Mouse (Mus musculus) stomach, embryonic 16.5 days (tissue): ENCODE data around the gene Gm9048. TPM values are rescaled to one million over a fixed set of nuclear protein-coding genes. Genes with fewer than 3 reads are reported as not detected.
"Not testable (repeated sequence)": the region's sequence is repeated elsewhere in the genome, so short reads cannot be mapped to it uniquely, and the experiment has no call there.

Experiments
- ATAC-seq: fragments of 200-750 bp; cut with Nextera tagmentation; 2 replicates; pipeline ENCODE4 v1.8.0; 2017; ENCODE audit warnings: moderate number of reproducible peaks, moderate TSS enrichment; ENCODE audit not compliant: insufficient read depth, low FRiP score
- H3K27ac ChIP-seq: fragments of 300-500 bp; sonication (generic); 2 replicates; pipeline ENCODE4 v1.5.1; 2014; ENCODE audit warnings: low read length
- H3K27me3 ChIP-seq: fragments of 300-500 bp; sonication (generic); 2 replicates; pipeline ENCODE4 v1.6.1; 2014; ENCODE audit warnings: low read length, control low read depth, mixed read lengths; ENCODE audit not compliant: control insufficient read depth, insufficient read depth
- H3K36me3 ChIP-seq: fragments of 300-500 bp; sonication (generic); 2 replicates; pipeline ENCODE4 v1.6.1; 2014; ENCODE audit warnings: low read length; ENCODE audit not compliant: control insufficient read depth, insufficient read depth
- H3K4me1 ChIP-seq: fragments of 300-500 bp; sonication (generic); 2 replicates; pipeline ENCODE4 v1.6.1; 2014; ENCODE audit warnings: low read length, control low read depth, mixed read lengths; ENCODE audit not compliant: control insufficient read depth, insufficient read depth
- H3K4me2 ChIP-seq: fragments of 300-500 bp; sonication (generic); 2 replicates; pipeline ENCODE4 v1.6.1; 2014; ENCODE audit warnings: low read depth, low read length, mixed read lengths
- H3K4me3 ChIP-seq: fragments of 300-500 bp; sonication (generic); replicated peaks from 2 replicates; pipeline ENCODE4 v1.5.1; 2014; ENCODE audit warnings: mild to moderate bottlenecking, low read length
- H3K9ac ChIP-seq: fragments of 300-500 bp; sonication (generic); 2 replicates; pipeline ENCODE4 v1.6.1; 2014; ENCODE audit warnings: low read length
- H3K9me3 ChIP-seq: fragments of 300-500 bp; sonication (generic); replicated peaks from 2 replicates; pipeline ENCODE4 v1.6.1; 2016; ENCODE audit warnings: low read length, control low read depth; ENCODE audit not compliant: control insufficient read depth
- WGBS: fragments of 180-500 bp; shearing (Covaris S2); extraction: QIAGEN DNeasy Blood & Tissue Kit; methylation state at CpG from one replicate; pipeline ENCODE4 v1.1.7; 2014; 5-methylcytosine and 5-hydroxymethylcytosine counted together
- polyA plus RNA-seq: library from polyadenylated mRNA; unstranded; fragments of >200 nt; fragmentation: Nextera tagmentation; extraction: Ambion mirVana; gene quantifications from 2 replicates; pipeline ENCODE4 v1.2.1, GENCODE M21; 2015

Gm9048 gene
- polyA plus RNA-seq, 1 experiment from 2014 or later: not detected

GRCm38 (mm10) chr10:118302133-118302532 lies 46.3 kb downstream of the Gm9048 start:
- H3K36me3 ChIP-seq, H3K9ac ChIP-seq, H3K4me1 ChIP-seq, H3K27ac ChIP-seq, ATAC-seq, H3K4me3 ChIP-seq, H3K9me3 ChIP-seq, H3K4me2 ChIP-seq, H3K27me3 ChIP-seq: not testable (repeated sequence)
- 42% methylated on average over 2 of the region's 2 CpGs for WGBS

Other genes with a start within 250 kb of the Gm9048 start
- gene Mdm1, start 206.9 kb downstream of the Gm9048 start, polyA plus RNA-seq: 15.2 and 17.9 TPM in 2 replicates
- not detected in 2 replicates for gene Il22, start 143.7 kb downstream of the Gm9048 start, polyA plus RNA-seq
- not detected in 2 replicates for gene Gm32717, start 107.9 kb downstream of the Gm9048 start, polyA plus RNA-seq
- gene Gm32802, start 90.0 kb downstream of the Gm9048 start, polyA plus RNA-seq: not detected in 2 replicates
- not detected in 2 replicates for gene Iltifb, start 53.6 kb downstream of the Gm9048 start, polyA plus RNA-seq
- gene Gm9040, start 21.7 kb downstream of the Gm9048 start, polyA plus RNA-seq: not detected in 2 replicates
- not detected in 2 replicates for gene Gm9044, start 16.3 kb downstream of the Gm9048 start, polyA plus RNA-seq
- 0.27 TPM in 1 of 2 replicates, not detected in the other for gene Gm9045, start 10.8 kb downstream of the Gm9048 start, polyA plus RNA-seq
- not detected in 2 replicates for gene Gm9046, start 5.4 kb downstream of the Gm9048 start, polyA plus RNA-seq
- gene Gm9049, start 5.4 kb upstream of the Gm9048 start, polyA plus RNA-seq: 0.27 TPM in 1 of 2 replicates, not detected in the other
- not detected in 2 replicates for gene Ifng, start 92.4 kb upstream of the Gm9048 start, polyA plus RNA-seq